Mouse (Mus musculus): ENCODE data around the gene Bdh1. TPM values are rescaled to one million over a fixed set of nuclear protein-coding genes. Genes with fewer than 3 reads are reported as not detected.
"Not testable (repeated sequence)": the region's sequence is repeated elsewhere in the genome, so short reads cannot be mapped to it uniquely, and the experiment has no call there.

Gene Bdh1
- total and polyA plus RNA-seq, 2 experiments from 2014 or later = 88.1 to 113 TPM

- WGBS = 41% methylated on average over 9 of the region's 12 CpGs
- no peaks in the 10 kb centered on the region for H3K27me3 ChIP-seq (ENCODE audit: insufficient read depth, low read length)
- no peaks in the 10 kb centered on the region for H3K9me3 ChIP-seq (ENCODE audit: low read length)
- no peaks in the 10 kb centered on the region for H3K4me1 ChIP-seq (ENCODE audit: insufficient read depth, low read length)
- no peak overlapping the region for H3K4me2 ChIP-seq (ENCODE audit: low read depth, low read length, poor library complexity, severe bottlenecking)
- DNase-seq (ENCODE audit: low spot score) (no peak), ATAC-seq (ENCODE audit: low FRiP score) (no peak)
- H3K36me3 ChIP-seq (ENCODE audit: insufficient read depth, low read length) = peaks cover 3% of the 10 kb centered on the region; the same call in 1 of the 2 replicates
- H3K27ac ChIP-seq (ENCODE audit: low read depth, low read length) = no peak overlapping the region
- no peak overlapping the region for H3K9ac ChIP-seq (replicated peaks; ENCODE audit: low read length, poor library complexity, severe bottlenecking)
- TF ChIP-seq CTCF (IDR thresholded peaks at IDR 0.05) = no peak
- H3K4me3 ChIP-seq (ENCODE audit: low read depth, low read length) = no peak overlapping the region
Observed at GRCm38 (mm10) chr16:31462113-31462687, 40.1 kb downstream of the Bdh1 start.

GRCm38 (mm10) chr16:31464953-31465352 is 42.9 kb downstream of the Bdh1 start:
- ATAC-seq (ENCODE audit: low FRiP score) = no peak

GRCm38 (mm10) chr16:31465630-31466029 is 43.5 kb downstream of the Bdh1 start:
- H3K27ac ChIP-seq (ENCODE audit: low read depth, low read length) = no peak overlapping the region
- no peaks in the 10 kb centered on the region for H3K36me3 ChIP-seq (ENCODE audit: insufficient read depth, low read length)
- no peak for ATAC-seq (ENCODE audit: low FRiP score)
- no peaks in the 10 kb centered on the region for H3K27me3 ChIP-seq (ENCODE audit: insufficient read depth, low read length)
- TF ChIP-seq CTCF (IDR thresholded peaks at IDR 0.05) = peak; percentile 66
- 41% methylated on average over 4 of the region's 4 CpGs for WGBS
- H3K9ac ChIP-seq (replicated peaks; ENCODE audit: low read length, poor library complexity, severe bottlenecking) = no peak overlapping the region
- no peak overlapping the region for H3K4me2 ChIP-seq (ENCODE audit: low read depth, low read length, poor library complexity, severe bottlenecking)
- no peaks in the 10 kb centered on the region for H3K9me3 ChIP-seq (ENCODE audit: low read length)
- DNase-seq (ENCODE audit: low spot score) = peak; percentile 43
- H3K4me1 ChIP-seq (ENCODE audit: insufficient read depth, low read length) = no peaks in the 10 kb centered on the region
- H3K4me3 ChIP-seq (ENCODE audit: low read depth, low read length) = no peak overlapping the region

More at GRCm38 (mm10) chr16:31464953-31465352, 42.9 kb downstream of the Bdh1 start:
- no peak overlapping the region for H3K4me2 ChIP-seq (ENCODE audit: low read depth, low read length, poor library complexity, severe bottlenecking)
- H3K27me3 ChIP-seq (ENCODE audit: insufficient read depth, low read length) = no peaks in the 10 kb centered on the region
- no peak for DNase-seq (ENCODE audit: low spot score)
- WGBS = 91% methylated on average over 5 of the region's 5 CpGs
- H3K9me3 ChIP-seq (ENCODE audit: low read length) = no peaks in the 10 kb centered on the region
- no peak for TF ChIP-seq CTCF (IDR thresholded peaks at IDR 0.05)
- H3K4me1 ChIP-seq (ENCODE audit: insufficient read depth, low read length) = no peaks in the 10 kb centered on the region
- H3K36me3 ChIP-seq (ENCODE audit: insufficient read depth, low read length) = no peaks in the 10 kb centered on the region
- H3K27ac ChIP-seq (ENCODE audit: low read depth, low read length) = no peak overlapping the region
- H3K4me3 ChIP-seq (ENCODE audit: low read depth, low read length) = no peak overlapping the region
- no peak overlapping the region for H3K9ac ChIP-seq (replicated peaks; ENCODE audit: low read length, poor library complexity, severe bottlenecking)

GRCm38 (mm10) chr16:31466106-31466505 is 44.0 kb downstream of the Bdh1 start:
- H3K27ac ChIP-seq (ENCODE audit: low read depth, low read length) = no peak overlapping the region
- DNase-seq (ENCODE audit: low spot score) = no peak
- H3K36me3 ChIP-seq (ENCODE audit: insufficient read depth, low read length) = no peaks in the 10 kb centered on the region
- no peaks in the 10 kb centered on the region for H3K4me1 ChIP-seq (ENCODE audit: insufficient read depth, low read length)
- no peaks in the 10 kb centered on the region for H3K9me3 ChIP-seq (ENCODE audit: low read length)
- WGBS = 83% methylated on average over 5 of the region's 5 CpGs
- H3K4me2 ChIP-seq (ENCODE audit: low read depth, low read length, poor library complexity, severe bottlenecking) = no peak overlapping the region
- H3K4me3 ChIP-seq (ENCODE audit: low read depth, low read length) = no peak overlapping the region
- no peak for TF ChIP-seq CTCF (IDR thresholded peaks at IDR 0.05)
- no peaks in the 10 kb centered on the region for H3K27me3 ChIP-seq (ENCODE audit: insufficient read depth, low read length)
- no peak overlapping the region for H3K9ac ChIP-seq (replicated peaks; ENCODE audit: low read length, poor library complexity, severe bottlenecking)
- ATAC-seq (ENCODE audit: low FRiP score) = no peak

- not testable (repeated sequence) for H3K36me3 ChIP-seq (ENCODE audit: insufficient read depth, low read length); ATAC-seq (ENCODE audit: low FRiP score); H3K4me1 ChIP-seq (ENCODE audit: insufficient read depth, low read length); H3K27me3 ChIP-seq (ENCODE audit: insufficient read depth, low read length); H3K9me3 ChIP-seq (ENCODE audit: low read length); H3K9ac ChIP-seq (replicated peaks; ENCODE audit: low read length, poor library complexity, severe bottlenecking); H3K4me2 ChIP-seq (ENCODE audit: low read depth, low read length, poor library complexity, severe bottlenecking); DNase-seq (ENCODE audit: low spot score); H3K4me3 ChIP-seq (ENCODE audit: low read depth, low read length); H3K27ac ChIP-seq (ENCODE audit: low read depth, low read length)
- WGBS = 88% methylated on average over 4 of the region's 4 CpGs
Observed at GRCm38 (mm10) chr16:31470819-31471218, 48.7 kb downstream of the Bdh1 start.

GRCm38 (mm10) chr16:31471994-31472393 is 49.9 kb downstream of the Bdh1 start:
- Histone ChIP-seq H3K9ac (replicated peaks; ENCODE audit: low read length, poor library complexity, severe bottlenecking) (no peak overlapping the region), H3K27me3 (ENCODE audit: insufficient read depth, low read length) (no peaks in the 10 kb centered on the region), H3K4me2 (ENCODE audit: low read depth, low read length, poor library complexity, severe bottlenecking) (no peak overlapping the region), H3K27ac (ENCODE audit: low read depth, low read length) (no peak overlapping the region), H3K4me1 (ENCODE audit: insufficient read depth, low read length) (no peaks in the 10 kb centered on the region), H3K9me3 (ENCODE audit: low read length) (no peaks in the 10 kb centered on the region), H3K36me3 (ENCODE audit: insufficient read depth, low read length) (no peaks in the 10 kb centered on the region), H3K4me3 (ENCODE audit: low read depth, low read length) (no peak overlapping the region)
- no peak for DNase-seq (ENCODE audit: low spot score)
- no peak for TF ChIP-seq CTCF (IDR thresholded peaks at IDR 0.05)
- WGBS = 93% methylated on average over 5 of the region's 5 CpGs
- no peak for ATAC-seq (ENCODE audit: low FRiP score)
